8 mouse cellular contexts compared by ENCODE assay signal in the genomic region with DNA sequence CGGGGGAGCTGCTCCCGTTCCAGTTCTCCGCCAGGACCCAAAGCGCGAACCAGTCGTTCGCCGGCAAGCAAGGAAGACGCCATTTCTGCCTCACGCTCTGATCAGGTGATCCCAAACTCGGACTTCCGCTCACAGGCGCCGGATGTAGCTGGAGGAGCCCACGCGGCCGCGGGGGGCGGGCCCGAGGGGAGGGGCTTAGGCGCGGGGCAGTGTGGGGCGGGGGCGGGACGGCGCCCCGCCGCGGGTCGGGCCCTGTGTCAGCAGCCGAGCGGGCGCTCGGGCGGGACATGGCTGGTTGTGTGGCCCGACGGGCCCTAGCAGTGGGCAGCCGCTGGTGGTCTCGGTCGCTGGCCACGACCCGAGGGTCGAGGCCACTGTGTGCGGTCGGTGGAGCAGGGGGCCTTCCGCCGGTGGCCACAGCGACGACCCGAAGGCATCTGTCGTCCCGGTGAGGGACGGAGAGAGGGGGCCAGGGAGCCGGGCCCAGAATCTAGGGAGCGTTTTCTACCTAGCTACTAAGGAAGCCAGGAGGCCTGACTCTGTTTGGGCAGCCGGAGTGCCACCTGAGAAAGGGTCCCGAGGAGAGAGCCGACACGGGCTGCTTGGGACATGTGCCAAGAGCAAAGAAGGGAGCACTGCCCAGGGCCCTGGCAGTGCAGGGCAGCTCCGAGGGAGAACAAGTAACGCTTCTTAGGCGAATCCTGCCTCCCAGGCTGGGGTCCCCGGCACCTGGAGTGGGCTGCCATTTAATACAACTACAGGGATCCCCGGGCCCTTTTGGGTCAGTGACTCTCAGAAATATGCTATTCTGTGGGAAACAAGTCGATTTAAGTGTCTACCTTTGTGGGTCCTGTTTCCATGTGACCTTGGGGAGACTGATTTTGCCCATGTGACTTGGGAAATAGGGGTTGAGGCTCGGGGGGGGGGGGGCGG. TPM values are rescaled to one million over a fixed set of nuclear protein-coding genes. Genes with fewer than 3 reads are reported as not detected.
A peak's percentile ranks its signal among the peaks of the same experiment; 100 is the strongest.
DNase-seq lines count a peak whose midpoint lies in the region; ATAC-seq and TF ChIP-seq lines count a peak whose summit lies in the region.

TSS of gene Tmem199 (minus strand) at position 148 of the 933 bp plus-strand sequence.
TSS of gene Poldip2 (plus strand) at position 169 of the 933 bp plus-strand sequence.

- H3K4me1 ChIP-seq in embryonic facial prominence, embryonic 13.5 days: peaks cover 19% of the 10 kb centered on the region
- H3K4me1 ChIP-seq in heart, adult 2 months (ENCODE audit: control insufficient read depth, insufficient read depth, low read length): no peaks in the 10 kb centered on the region
- peaks cover 16% of the 10 kb centered on the region for H3K4me1 ChIP-seq in limb, embryonic 13.5 days
- H3K4me1 ChIP-seq in midbrain, embryonic 16.5 days (ENCODE audit: control insufficient read depth, insufficient read depth, low read length): peaks cover 19% of the 10 kb centered on the region

- peak within 1 kb of the TSS; percentile 77 for H3K4me3 ChIP-seq in embryonic facial prominence, embryonic 13.5 days
- H3K4me3 ChIP-seq in heart, adult 2 months: peak within 1 kb of the TSS; percentile 96
- H3K4me3 ChIP-seq in limb, embryonic 13.5 days: peak within 1 kb of the TSS; percentile 92
- peak within 1 kb of the TSS; percentile 92 for H3K4me3 ChIP-seq in midbrain, embryonic 16.5 days (ENCODE audit: low read depth, low read length)

- peak; percentile 91 for DNase-seq in 3134 (ENCODE audit: extremely low read depth, insufficient read length, low spot score)
- DNase-seq in adrenal gland, postnatal 36 days: peak; percentile 92 to 96
- DNase-seq in heart, adult 2 months: peak; percentile 91 to 92
- DNase-seq in kidney, adult 8-10 months: peak; percentile 87 to 88
- DNase-seq in spleen, postnatal 10 days (ENCODE audit: low spot score in 2 of 2): peak; percentile 67 to 91

- peaks cover 59% of the 10 kb centered on the region for H3K36me3 ChIP-seq in embryonic facial prominence, embryonic 13.5 days
- no peaks in the 10 kb centered on the region; the same call in 1 of the 2 replicates for H3K36me3 ChIP-seq in heart, adult 2 months (ENCODE audit: control insufficient read depth, insufficient read depth, low read length)
- H3K36me3 ChIP-seq in limb, embryonic 13.5 days: peaks cover 54% of the 10 kb centered on the region
- peaks cover 29% of the 10 kb centered on the region for H3K36me3 ChIP-seq in midbrain, embryonic 16.5 days (ENCODE audit: control insufficient read depth, insufficient read depth, low read length)

- H3K9me3 ChIP-seq in embryonic facial prominence, embryonic 13.5 days: no peaks in the 10 kb centered on the region
- H3K9me3 ChIP-seq in limb, embryonic 13.5 days: no peaks in the 10 kb centered on the region
- no peaks in the 10 kb centered on the region for H3K9me3 ChIP-seq in midbrain, embryonic 16.5 days (replicated peaks; ENCODE audit: control insufficient read depth, low read length, poor library complexity, severe bottlenecking)

- intact Hi-C loops in heart, adult 2 months (cut with DNase I): loop anchor here (1.0 kb wide), 1 partner anchor 24 kb away; the partner anchor contains the start of genes Ift20 and Tnfaip1

- H3K27ac ChIP-seq in embryonic facial prominence, embryonic 13.5 days: peak within 1 kb of the TSS; percentile 83
- peak within 1 kb of the TSS; percentile 93 for H3K27ac ChIP-seq in heart, adult 2 months
- H3K27ac ChIP-seq in limb, embryonic 13.5 days: peak within 1 kb of the TSS; percentile 79
- H3K27ac ChIP-seq in midbrain, embryonic 16.5 days (ENCODE audit: low read length): peak within 1 kb of the TSS; percentile 86

- peak within 1 kb of the TSS; percentile 91 for H3K4me2 ChIP-seq in embryonic facial prominence, embryonic 13.5 days
- H3K4me2 ChIP-seq in limb, embryonic 13.5 days (replicated peaks): peak within 1 kb of the TSS; percentile 89
- peak within 1 kb of the TSS; percentile 97 for H3K4me2 ChIP-seq in midbrain, embryonic 16.5 days (ENCODE audit: low read length)

- WGBS in embryonic facial prominence, embryonic 13.5 days: under 1% methylated on average over 66 of the region's 67 CpGs
- WGBS in heart, adult 2 months: under 1% methylated on average over 67 of the region's 67 CpGs
- under 1% methylated on average over 67 of the region's 67 CpGs for WGBS in limb, embryonic 13.5 days
- under 1% methylated on average over 57 of the region's 67 CpGs for WGBS in midbrain, embryonic 16.5 days

- peak; percentile 87 for TF ChIP-seq POLR2A in heart, adult 2 months (IDR thresholded peaks at IDR 0.05; ENCODE audit: insufficient read depth, low read depth, low read length)

- no peaks in the 10 kb centered on the region for H3K27me3 ChIP-seq in embryonic facial prominence, embryonic 13.5 days
- H3K27me3 ChIP-seq in heart, adult 2 months (ENCODE audit: control insufficient read depth, insufficient read depth, low read length): no peaks in the 10 kb centered on the region
- no peaks in the 10 kb centered on the region for H3K27me3 ChIP-seq in limb, embryonic 13.5 days
- no peaks in the 10 kb centered on the region for H3K27me3 ChIP-seq in midbrain, embryonic 16.5 days (ENCODE audit: control insufficient read depth, insufficient read depth, low read depth, low read length)

- peak; percentile 93 for ATAC-seq in embryonic facial prominence, embryonic 13.5 days (ENCODE audit: insufficient number of reproducible peaks, insufficient read depth, low FRiP score, low TSS enrichment, low read depth)
- peak; percentile 96 for ATAC-seq in limb, embryonic 13.5 days (ENCODE audit: low FRiP score, low read depth)
- peak; percentile 96 for ATAC-seq in midbrain, embryonic 16.5 days

- no peak for TF ChIP-seq EP300 in heart, adult 2 months (IDR thresholded peaks at IDR 0.05; ENCODE audit: insufficient read depth, low read depth, low read length)

- no peak for TF ChIP-seq CTCF in heart, adult 2 months (IDR thresholded peaks at IDR 0.05)

- H3K79me2 ChIP-seq in heart, adult 2 months (replicated peaks; ENCODE audit: control insufficient read depth, insufficient read depth, low read length): no peaks in the 10 kb centered on the region

- H3K9ac ChIP-seq in embryonic facial prominence, embryonic 13.5 days: peak within 1 kb of the TSS; percentile 94
- H3K9ac ChIP-seq in heart, adult 2 months (ENCODE audit: low read depth, low read length): peak within 1 kb of the TSS; percentile 87
- H3K9ac ChIP-seq in limb, embryonic 13.5 days: peak within 1 kb of the TSS; percentile 98
- H3K9ac ChIP-seq in midbrain, embryonic 16.5 days (ENCODE audit: low read depth, low read length): peak within 1 kb of the TSS; percentile 95

RNA-seq across cellular contexts. Expression of gene Tmem199, which starts in this region (rescaled TPM):
- total RNA-seq in adrenal gland, postnatal 36 days (2021): 10 to 100 TPM; 27.3 to 36.0 TPM
- 46.6 and 50.9 TPM in 2 replicates for polyA plus RNA-seq in embryonic facial prominence, embryonic 13.5 days (2015; fragmentation: Nextera tagmentation; extraction: Ambion mirVana)
- total RNA-seq in heart, adult 2 months (2021): 10 to 100 TPM; 11.3 to 11.5 TPM
- polyA plus RNA-seq in heart, adult 2 months (2012; rRNA removed): 7.9 and 14.0 TPM in 2 replicates
- polyA plus RNA-seq in limb, embryonic 13.5 days (2015; fragmentation: Nextera tagmentation; extraction: Ambion mirVana): 45.9 and 48.7 TPM in 2 replicates
- polyA plus RNA-seq in midbrain, embryonic 16.5 days (2015; fragmentation: Nextera tagmentation; extraction: Ambion mirVana): 95.5 and 96.6 TPM in 2 replicates

RNA-seq across cellular contexts. Expression of gene Poldip2, which starts in this region (rescaled TPM):
- total RNA-seq in adrenal gland, postnatal 36 days (2021): 100 to 1,000 TPM; 149 to 156 TPM
- polyA plus RNA-seq in embryonic facial prominence, embryonic 13.5 days (2015; fragmentation: Nextera tagmentation; extraction: Ambion mirVana): 168 and 182 TPM in 2 replicates
- 100 to 1,000 TPM; 127 to 140 TPM for total RNA-seq in heart, adult 2 months (2021)
- 102 and 151 TPM in 2 replicates for polyA plus RNA-seq in heart, adult 2 months (2012; rRNA removed)
- 182 and 186 TPM in 2 replicates for polyA plus RNA-seq in limb, embryonic 13.5 days (2015; fragmentation: Nextera tagmentation; extraction: Ambion mirVana)
- polyA plus RNA-seq in midbrain, embryonic 16.5 days (2015; fragmentation: Nextera tagmentation; extraction: Ambion mirVana): 176 and 184 TPM in 2 replicates

Comparison
In these comparisons a context has a peak if more than half of its experiments do, and no peak if none do; other contexts are left out.
1. Peak in every context shown above with its lines: DNase-seq, ATAC-seq, H3K4me3 ChIP-seq and H3K27ac ChIP-seq.